Mouse (Mus musculus) ES-E14 (cell line): ENCODE data around the gene Ndufv1. TPM values are rescaled to one million over a fixed set of nuclear protein-coding genes. Genes with fewer than 3 reads are reported as not detected.
"Not testable (repeated sequence)": the region's sequence is repeated elsewhere in the genome, so short reads cannot be mapped to it uniquely, and the experiment has no call there.

Experiments
- DNase-seq: peaks from one replicate; pipeline ENCODE4 v3.0.0-alpha.2; 2013; ENCODE audit warnings: low read depth, low spot score
- H3K27ac ChIP-seq: 2 replicates; pipeline ENCODE4 v1.5.1; 2012; ENCODE audit warnings: low read depth, mild to moderate bottlenecking, low read length, moderate library complexity, mixed read lengths; ENCODE audit not compliant: poor library complexity, insufficient read depth, severe bottlenecking
- H3K36me3 ChIP-seq: 2 replicates; pipeline ENCODE4 v1.6.1; 2012; ENCODE audit warnings: mild to moderate bottlenecking, low read length, moderate library complexity, mixed read lengths; ENCODE audit not compliant: control insufficient read depth, poor library complexity, insufficient read depth, severe bottlenecking
- H3K4me1 ChIP-seq, 2 experiments: fragments of 150-350 bp in 1 of 2; sonication (generic) in 1 of 2; 2 replicates each; pipeline ENCODE4 v1.6.1; 2012; ENCODE audit warnings: low read length in 2 of 2, mild to moderate bottlenecking in 1 of 2, mixed read lengths in 1 of 2; ENCODE audit not compliant: control insufficient read depth in 2 of 2, insufficient read depth in 2 of 2, poor library complexity in 1 of 2
- H3K4me3 ChIP-seq, 2 experiments: fragments of 150-350 bp in 1 of 2; sonication (generic) in 1 of 2; 2 replicates each; pipeline ENCODE4 v1.5.1; 2012; ENCODE audit warnings: low read length in 2 of 2, low read depth in 1 of 2, mild to moderate bottlenecking in 1 of 2, mixed read lengths in 1 of 2; ENCODE audit not compliant: insufficient read depth in 1 of 2, poor library complexity in 1 of 2, severe bottlenecking in 1 of 2
- H3K9ac ChIP-seq: 2 replicates; pipeline ENCODE4 v1.6.1; 2012; ENCODE audit warnings: low read depth, mild to moderate bottlenecking, low read length, mixed read lengths; ENCODE audit not compliant: poor library complexity, insufficient read depth, severe bottlenecking
- H3K9me3 ChIP-seq: fragments of 150-350 bp; sonication (generic); 2 replicates; pipeline ENCODE4 v1.6.1; 2012; ENCODE audit warnings: low read depth, mild to moderate bottlenecking, low read length; ENCODE audit not compliant: control insufficient read depth, insufficient read depth
- CHD2 ChIP-seq: IDR thresholded peaks from 2 replicates; pipeline ENCODE4 v1.6.1; 2014; ENCODE audit warnings: mild to moderate bottlenecking, low read depth, low read length, inconsistent platforms
- HCFC1 ChIP-seq: IDR thresholded peaks from 2 replicates; pipeline ENCODE4 v1.6.1; 2012; ENCODE audit warnings: low read length, inconsistent platforms, borderline replicate concordance; ENCODE audit not compliant: insufficient read depth
- MAFK ChIP-seq: IDR thresholded peaks from 2 replicates; pipeline ENCODE4 v1.6.1; 2014; ENCODE audit warnings: mild to moderate bottlenecking, low read depth, low read length, inconsistent platforms; ENCODE audit not compliant: insufficient read depth
- ZC3H11A ChIP-seq: IDR thresholded peaks from 2 replicates; pipeline ENCODE4 v1.6.1; 2012; ENCODE audit warnings: low read depth, mild to moderate bottlenecking, inconsistent platforms, low read length, borderline replicate concordance
- ZNF384 ChIP-seq: IDR thresholded peaks from 2 replicates; pipeline ENCODE4 v1.6.1; 2012; ENCODE audit warnings: low read depth, low read length, inconsistent platforms
- in situ Hi-C, 2 experiments: fragments of 600-800 bp; cut with MboI; formaldehyde crosslinking; loops; one replicate each; pipeline ENCODE4 v1.15.1; 2025; ENCODE audit warnings: low sequenced_read_pairs in 2 of 2, inconsistent platforms in 1 of 2; ENCODE audit not compliant: unreplicated experiment in 2 of 2
- total RNA-seq: library from RNA; depleted of rRNA; stranded (reverse); fragments of 300-350 nt; gene quantifications from 2 replicates; pipeline ENCODE4 v1.2.3, GENCODE M21; 2012

Gene Ndufv1
- total RNA-seq, 1 experiment = 182 TPM

- Histone ChIP-seq H3K9ac (peak within 1 kb of the TSS; percentile 82), H3K4me1 (peaks cover 3 to 9% of the 10 kb centered on the region in 2 experiments; a peak in 3 of 4 replicates), H3K4me3 (peak within 1 kb of the TSS; percentile 80), H3K27ac (no peak within 1 kb of the TSS; the same call in 1 of the 2 replicates), H3K9me3 (no peaks in the 10 kb centered on the region), H3K36me3 (peaks cover 6% of the 10 kb centered on the region; the same call in 1 of the 2 replicates)
- DNase-seq = no peak
- in situ Hi-C loops = no loop called here
- TF ChIP-seq MAFK = peak; percentile 86
- no peak for TF ChIP-seq HCFC1
These were observed 25.2 kb upstream of the Ndufv1 start, which contains the start of gene Gstp1 for GRCm38 (mm10) chr19:4037788-4038232. Gene Gstp1, minus strand, starts transcription at chr19:4037985.

DNA sequence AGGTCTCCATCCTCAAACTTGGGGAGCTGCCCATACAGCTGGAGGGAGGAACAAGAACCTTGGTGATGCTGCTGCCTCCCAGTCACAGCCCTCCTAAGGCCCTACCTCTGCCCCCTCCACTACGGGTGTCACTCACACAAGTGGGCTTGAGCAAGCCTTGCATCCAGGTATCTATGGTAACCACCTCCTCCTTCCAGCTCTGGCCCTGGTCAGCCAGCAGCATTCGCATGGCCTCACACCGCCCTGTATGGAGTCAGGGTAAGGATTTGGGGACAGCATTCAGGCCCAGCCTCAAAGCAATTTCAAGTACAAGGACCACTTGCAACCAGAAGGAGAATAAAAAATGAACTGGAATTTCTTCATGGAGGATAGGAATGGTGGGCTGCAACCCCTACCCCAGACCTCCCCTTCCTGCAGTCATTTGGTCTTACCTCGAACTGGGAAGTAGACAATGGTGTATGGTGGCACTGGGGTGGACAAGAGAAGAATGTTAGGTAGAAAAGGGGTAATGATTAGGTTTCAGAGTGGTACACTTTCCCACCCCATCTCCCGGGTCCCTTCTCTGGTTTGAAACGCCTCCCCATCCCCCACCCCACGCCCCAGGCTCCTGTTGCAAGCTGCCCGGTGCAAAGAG is 24.7 kb upstream of the Ndufv1 start:
- not testable (repeated sequence) for H3K27ac ChIP-seq

DNA sequence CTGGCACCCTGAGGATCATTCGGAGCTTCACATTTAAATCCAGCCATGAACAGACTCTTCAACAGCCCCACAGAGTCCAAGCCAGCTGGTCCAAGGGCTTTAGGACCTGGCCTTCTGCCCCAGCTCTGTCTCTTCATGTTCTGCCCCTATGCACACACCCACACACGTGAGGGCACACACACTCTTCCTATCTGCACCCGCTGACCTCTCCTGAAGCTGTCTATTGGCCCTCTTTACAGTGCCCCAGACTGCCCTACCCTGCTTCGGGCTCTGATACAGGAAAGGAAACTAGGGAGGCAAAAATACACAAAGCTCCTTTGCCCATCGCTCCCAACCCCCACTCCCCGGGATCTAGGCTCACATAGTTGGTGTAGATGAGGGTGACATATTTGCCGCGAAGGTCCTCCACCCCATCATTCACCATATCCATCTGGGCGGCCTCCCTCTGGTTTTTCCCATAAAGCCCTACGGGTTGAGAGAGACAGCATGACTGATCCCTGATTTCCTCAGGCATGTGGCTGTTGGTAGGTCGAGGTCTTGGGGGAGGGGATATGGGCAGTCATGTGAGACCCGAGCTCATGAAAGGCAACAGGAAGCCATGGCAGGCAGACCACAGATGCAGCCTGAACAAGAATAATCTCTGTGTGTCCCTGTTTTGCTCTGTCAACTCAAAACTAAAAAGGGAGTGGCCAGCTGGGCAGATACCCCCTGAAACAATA is 23.9 kb upstream of the Ndufv1 start:
- no peak for TF ChIP-seq ZC3H11A
- TF ChIP-seq MAFK = no peak
- TF ChIP-seq CHD2 = no peak
- TF ChIP-seq HCFC1 = no peak
- no peak for TF ChIP-seq ZNF384
- no peak for DNase-seq
- in situ Hi-C loops = no loop called here
- no peak overlapping the region for H3K4me3 ChIP-seq
- peaks cover 0 to 7% of the 10 kb centered on the region in 2 experiments; a peak in 2 of 4 replicates for H3K4me1 ChIP-seq
- H3K9ac ChIP-seq = no peak overlapping the region
- no peaks in the 10 kb centered on the region for H3K9me3 ChIP-seq
- H3K36me3 ChIP-seq = peaks cover 6% of the 10 kb centered on the region; the same call in 1 of the 2 replicates
- H3K27ac ChIP-seq = no peak overlapping the region

More for the DNA sequence above, 24.7 kb upstream of the Ndufv1 start:
- in situ Hi-C loops, H3K4me1 ChIP-seq, DNase-seq, H3K36me3 ChIP-seq, H3K9me3 ChIP-seq: not testable (repeated sequence)
- peak overlapping the region; percentile 82 for H3K9ac ChIP-seq
- H3K4me3 ChIP-seq = peak overlapping the region; percentile 80

DNA sequence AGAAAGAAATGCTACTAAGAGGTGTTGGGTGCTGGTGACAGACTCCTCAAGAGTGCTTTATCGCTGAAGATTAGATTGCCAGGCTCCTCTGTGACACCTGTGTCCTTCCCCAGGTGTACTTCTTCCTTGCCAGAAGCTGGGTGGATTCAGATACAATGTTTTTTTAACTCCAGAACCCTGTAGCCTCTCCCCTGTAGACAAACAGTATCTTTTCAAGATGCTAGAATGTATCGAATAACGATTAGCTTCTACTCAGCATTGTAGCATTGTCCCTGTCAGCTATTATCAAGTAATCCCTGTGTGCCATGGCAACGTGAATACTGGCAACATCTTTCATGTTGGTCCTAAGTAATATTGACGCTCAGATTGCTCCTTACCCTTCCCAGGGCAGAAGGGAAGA is 21.1 kb upstream of the Ndufv1 start:
- Histone ChIP-seq H3K36me3 (peaks cover 6% of the 10 kb centered on the region; the same call in 1 of the 2 replicates), H3K4me1 (peaks cover 0 to 7% of the 10 kb centered on the region in 2 experiments; a peak in 1 of 4 replicates), H3K9ac (no peak overlapping the region), H3K9me3 (no peaks in the 10 kb centered on the region), H3K4me3 (no peak overlapping the region), H3K27ac (no peak overlapping the region)
- no peak for DNase-seq
- TF ChIP-seq ZC3H11A (no peak), HCFC1 (no peak), MAFK (no peak), ZNF384 (no peak), CHD2 (no peak)
- in situ Hi-C loops = no loop called here
